Mouse (Mus musculus) skeletal muscle tissue, postnatal 0 days (tissue): ENCODE measurements around the gene Foxj2. TPM values are rescaled to one million over a fixed set of nuclear protein-coding genes. Genes with fewer than 3 reads are reported as not detected.

Source experiments
- microRNA-seq, 2 experiments: library from miRNA; unstranded; fragments of <30 nt; microRNA quantifications; one replicate each; pipeline ENCODE4; 2016
- polyA plus RNA-seq: library from polyadenylated mRNA; unstranded; fragments of >200 nt; fragmentation: Nextera tagmentation; extraction: Ambion mirVana; gene quantifications from 2 replicates; pipeline ENCODE4 v1.2.1, GENCODE M21; 2015

Foxj2 gene
- polyA plus RNA-seq = 4.7 TPM in 2 replicates

GRCm38 (mm10) chr6:122819306-122820070 is at the start of gene Foxj2:
TSS of gene Foxj2 (plus strand) at chr6:122819914.

DNA sequence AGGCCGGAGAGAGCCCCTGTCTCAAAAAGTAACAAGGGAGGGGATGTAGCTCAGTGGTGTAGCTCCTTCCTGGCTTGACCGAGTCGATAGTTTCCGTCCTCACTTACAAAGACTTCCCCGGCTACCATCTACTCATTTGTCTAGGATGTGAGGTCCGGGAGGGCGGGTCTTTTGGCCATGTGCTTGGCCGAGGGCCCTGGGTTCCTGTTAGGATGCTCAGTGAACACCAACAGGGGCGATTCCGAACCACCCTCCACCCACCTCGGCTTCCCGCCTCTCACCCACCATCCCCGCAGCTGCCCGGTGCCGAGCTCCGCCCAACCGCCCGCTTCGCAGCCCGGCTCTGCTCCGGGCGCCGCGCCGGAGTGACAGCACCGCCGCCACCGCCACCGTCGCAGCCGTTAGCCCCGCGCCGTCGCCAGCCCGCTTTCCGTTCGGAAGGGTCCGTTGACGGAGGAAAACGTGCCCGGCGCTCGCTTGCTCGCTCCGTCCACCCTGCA is 18.4 kb upstream of the Foxj2 start, which contains the start of gene Slc2a3:
Slc2a3 (minus strand) TSS at position 340 of the 500 bp plus-strand sequence.

GRCm38 (mm10) chr6:122855955-122856354 is 36.2 kb downstream of the Foxj2 start, which contains the start of gene C3ar1:
TSS of gene C3ar1 (minus strand) at chr6:122856161.

GRCm38 (mm10) chr6:122873871-122874719 is 54.4 kb downstream of the Foxj2 start, which contains the start of gene Necap1:
TSS of gene Necap1 (plus strand) at chr6:122874474.

Small RNA genes within 50 kb of the gene (microRNA-seq; reads per million reads assigned to microRNA genes)
- 0.21 to 0.41 reads per million in 2 experiments for gene Mir7231

Other genes starting within 250 kb of the Foxj2 start
- gene Apobec1, start 217.5 kb upstream of the Foxj2 start, polyA plus RNA-seq = 2.3 and 3.5 TPM in 2 replicates
- not detected in 2 replicates for gene Gdf3, start 209.8 kb upstream of the Foxj2 start, polyA plus RNA-seq
- not detected in 2 replicates for gene Dppa3, start 193.5 kb upstream of the Foxj2 start, polyA plus RNA-seq
- gene Nanog, start 112.4 kb upstream of the Foxj2 start, polyA plus RNA-seq = 0.06 TPM in 1 of 2 replicates, not detected in the other
- gene Slc2a3, start 18.3 kb upstream of the Foxj2 start, polyA plus RNA-seq = 1.9 and 2.5 TPM in 2 replicates
- gene C3ar1, start 36.2 kb downstream of the Foxj2 start, polyA plus RNA-seq = 3.0 and 4.0 TPM in 2 replicates
- 37.1 and 37.5 TPM in 2 replicates for gene Necap1, start 54.6 kb downstream of the Foxj2 start, polyA plus RNA-seq
- gene Clec4a1, start 101.9 kb downstream of the Foxj2 start, polyA plus RNA-seq = 5.4 and 7.2 TPM in 2 replicates
- 5.7 and 6.4 TPM in 2 replicates for gene Clec4a3, start 132.6 kb downstream of the Foxj2 start, polyA plus RNA-seq
- 0.28 TPM in 1 of 2 replicates, not detected in the other for gene Clec4a4, start 170.5 kb downstream of the Foxj2 start, polyA plus RNA-seq
- gene Clec4b1, start 230.0 kb downstream of the Foxj2 start, polyA plus RNA-seq = not detected in 2 replicates